Mouse (Mus musculus) forebrain, embryonic 16.5 days (tissue): ENCODE measurements around the gene Tmbim4. TPM values are rescaled to one million over a fixed set of nuclear protein-coding genes. Genes with fewer than 3 reads are reported as not detected.

ENCODE experiments used
- ATAC-seq: fragments of 200-750 bp; cut with Nextera tagmentation; 2 replicates; pipeline ENCODE4 v1.8.0; 2017; ENCODE audit warnings: mild to moderate bottlenecking, moderate library complexity
- H3K27ac ChIP-seq: fragments of 300-500 bp; sonication (generic); 2 replicates; pipeline ENCODE4 v1.5.1; 2014; ENCODE audit warnings: low read length, control low read depth
- H3K27me3 ChIP-seq: fragments of 300-500 bp; sonication (generic); replicated peaks from 2 replicates; pipeline ENCODE4 v1.6.1; 2014; ENCODE audit warnings: low read length; ENCODE audit not compliant: control insufficient read depth, insufficient read depth
- H3K36me3 ChIP-seq: fragments of 300-500 bp; sonication (generic); 2 replicates; pipeline ENCODE4 v1.6.1; 2014; ENCODE audit not compliant: control insufficient read depth, insufficient read depth
- H3K4me1 ChIP-seq: fragments of 300-500 bp; sonication (generic); replicated peaks from 2 replicates; pipeline ENCODE4 v1.6.1; 2014; ENCODE audit warnings: low read length; ENCODE audit not compliant: control insufficient read depth, insufficient read depth
- H3K4me2 ChIP-seq: fragments of 300-500 bp; sonication (generic); 2 replicates; pipeline ENCODE4 v1.6.1; 2014; ENCODE audit warnings: mild to moderate bottlenecking, low read length, control low read depth
- H3K4me3 ChIP-seq: fragments of 300-500 bp; sonication (generic); replicated peaks from 2 replicates; pipeline ENCODE4 v1.5.1; 2014; ENCODE audit warnings: mild to moderate bottlenecking, low read length, control low read depth
- H3K9ac ChIP-seq: fragments of 300-500 bp; sonication (generic); replicated peaks from 2 replicates; pipeline ENCODE4 v1.6.1; 2014; ENCODE audit warnings: low read depth, low read length, control low read depth
- H3K9me3 ChIP-seq: fragments of 300-500 bp; sonication (generic); 2 replicates; pipeline ENCODE4 v1.6.1; 2016; ENCODE audit warnings: low read length; ENCODE audit not compliant: control insufficient read depth
- whole genome bisulfite sequencing: fragments of 180-500 bp; shearing (Covaris S2); extraction: QIAGEN DNeasy Blood & Tissue Kit; methylation state at CpG from one replicate; pipeline ENCODE4 v1.1.7; 2014; 5-methylcytosine and 5-hydroxymethylcytosine counted together
- polyA plus RNA-seq: library from polyadenylated mRNA; unstranded; fragments of >200 nt; fragmentation: Nextera tagmentation; extraction: Ambion mirVana; gene quantifications from 2 replicates; pipeline ENCODE4 v1.2.1, GENCODE M21; 2015

Gene Tmbim4
- polyA plus RNA-seq, 1 experiment from 2014 or later = 80.7 TPM

DNA sequence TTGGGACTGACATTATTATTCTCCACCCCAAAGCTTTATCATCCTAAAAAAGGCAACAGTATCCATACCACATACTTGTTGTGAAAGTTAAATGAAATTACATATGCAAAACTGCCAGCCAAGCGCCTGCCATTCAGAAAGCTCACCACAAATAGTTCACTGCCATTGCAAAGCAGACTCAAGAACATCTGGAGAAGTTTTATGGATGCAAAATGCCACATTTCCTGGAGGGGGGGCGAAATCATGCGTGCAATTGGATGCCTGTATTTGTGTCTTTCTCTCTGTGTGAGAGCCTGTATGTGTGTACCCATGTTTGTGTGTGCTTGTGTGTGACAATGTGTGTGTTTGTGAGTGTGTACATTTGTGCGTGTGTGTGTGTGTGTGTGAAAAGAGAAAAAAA, 50.4 kb downstream of the Tmbim4 start:
- Histone ChIP-seq H3K4me1 (peaks cover 3% of the 10 kb centered on the region; the same call in 1 of the 2 replicates), H3K27ac (no peak overlapping the region), H3K9ac (no peak overlapping the region), H3K36me3 (no peaks in the 10 kb centered on the region), H3K9me3 (no peaks in the 10 kb centered on the region), H3K27me3 (0 out of 2 replicates have a peak, but pooled peaks cover 3% of the 10 kb centered on the region), H3K4me2 (no peak overlapping the region), H3K4me3 (no peak overlapping the region)
- no peak for ATAC-seq
- WGBS = 89% methylated on average over 4 of the region's 4 CpGs

DNA sequence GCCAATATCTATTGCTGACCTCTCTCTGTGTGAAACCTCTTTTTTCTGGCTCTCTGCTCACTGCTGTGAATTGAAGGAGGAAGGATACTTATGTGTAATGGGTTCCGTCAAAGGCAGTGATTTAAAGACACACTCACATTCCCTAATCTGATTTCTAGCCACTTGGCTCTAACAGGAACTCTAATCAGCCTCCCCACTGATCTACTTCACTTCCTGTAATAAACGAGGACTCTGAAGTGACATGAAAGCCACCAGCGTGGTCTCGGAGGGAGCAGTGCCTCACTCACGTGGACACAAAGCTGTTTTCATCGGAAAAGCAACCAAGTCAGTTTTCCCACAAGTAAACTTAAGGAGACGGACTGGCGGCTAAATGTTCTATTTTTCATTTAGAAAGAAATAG, 51.4 kb downstream of the Tmbim4 start:
- Histone ChIP-seq H3K27ac (no peak overlapping the region), H3K9me3 (no peaks in the 10 kb centered on the region), H3K27me3 (0 out of 2 replicates have a peak, but pooled peaks cover 3% of the 10 kb centered on the region), H3K9ac (no peak overlapping the region), H3K4me2 (no peak overlapping the region), H3K4me1 (no peaks in the 10 kb centered on the region), H3K36me3 (no peaks in the 10 kb centered on the region), H3K4me3 (no peak overlapping the region)
- no peak for ATAC-seq
- 38% methylated on average over 8 of the region's 8 CpGs for WGBS

GRCm38 (mm10) chr10:120257231-120257630, 55.8 kb downstream of the Tmbim4 start:
- WGBS = 25% methylated on average over 11 of the region's 11 CpGs
- Histone ChIP-seq H3K27ac (no peak overlapping the region), H3K27me3 (0 out of 2 replicates have a peak, but pooled peaks cover 3% of the 10 kb centered on the region), H3K9ac (no peak overlapping the region), H3K4me1 (no peaks in the 10 kb centered on the region), H3K9me3 (no peaks in the 10 kb centered on the region), H3K4me2 (no peak overlapping the region), H3K4me3 (no peak overlapping the region), H3K36me3 (no peaks in the 10 kb centered on the region)
- ATAC-seq = no peak

DNA sequence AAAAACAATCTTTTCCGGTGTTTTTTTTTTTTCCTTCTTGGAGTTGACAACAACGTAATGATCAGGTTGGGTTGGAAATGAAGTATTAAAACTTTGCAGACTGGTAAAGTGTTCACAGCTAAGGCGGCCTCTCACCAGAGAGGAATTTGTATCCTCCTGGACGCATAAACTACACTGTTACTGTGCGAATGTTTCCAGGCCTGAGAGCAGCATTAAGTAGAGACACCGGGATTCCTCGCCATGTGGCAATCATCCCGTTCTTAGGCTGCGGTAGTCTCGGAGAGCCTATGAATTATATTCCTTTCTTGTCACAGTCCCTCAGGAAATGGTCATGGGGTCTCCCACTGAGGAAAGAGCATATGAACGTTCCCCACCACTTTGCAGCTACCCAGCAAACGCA, 66.4 kb downstream of the Tmbim4 start:
- Histone ChIP-seq H3K9ac (no peak overlapping the region), H3K4me3 (no peak overlapping the region), H3K27me3 (no peaks in the 10 kb centered on the region), H3K9me3 (peaks cover 3% of the 10 kb centered on the region; the same call in 1 of the 2 replicates), H3K4me2 (no peak overlapping the region), H3K27ac (no peak overlapping the region), H3K36me3 (no peaks in the 10 kb centered on the region), H3K4me1 (peaks cover 10% of the 10 kb centered on the region)
- no peak for ATAC-seq
- WGBS = 83% methylated on average over 12 of the region's 12 CpGs

- no peak for ATAC-seq
- H3K4me2 ChIP-seq = no peak overlapping the region
- WGBS = 96% methylated on average over 13 of the region's 13 CpGs
These were observed 68.6 kb downstream of the Tmbim4 start for GRCm38 (mm10) chr10:120269946-120270345.

GRCm38 (mm10) chr10:120270777-120271176, 69.4 kb downstream of the Tmbim4 start:
- Histone ChIP-seq H3K4me2 (no peak overlapping the region), H3K36me3 (no peaks in the 10 kb centered on the region)

More at GRCm38 (mm10) chr10:120269946-120270345, 68.6 kb downstream of the Tmbim4 start:
- H3K27me3 ChIP-seq = no peaks in the 10 kb centered on the region
- H3K27ac ChIP-seq = no peak overlapping the region
- H3K9ac ChIP-seq = no peak overlapping the region
- H3K4me1 ChIP-seq = peaks cover 10% of the 10 kb centered on the region
- H3K4me3 ChIP-seq = no peak overlapping the region
- no peaks in the 10 kb centered on the region for H3K36me3 ChIP-seq
- H3K9me3 ChIP-seq = peaks cover 3% of the 10 kb centered on the region; the same call in 1 of the 2 replicates

DNA sequence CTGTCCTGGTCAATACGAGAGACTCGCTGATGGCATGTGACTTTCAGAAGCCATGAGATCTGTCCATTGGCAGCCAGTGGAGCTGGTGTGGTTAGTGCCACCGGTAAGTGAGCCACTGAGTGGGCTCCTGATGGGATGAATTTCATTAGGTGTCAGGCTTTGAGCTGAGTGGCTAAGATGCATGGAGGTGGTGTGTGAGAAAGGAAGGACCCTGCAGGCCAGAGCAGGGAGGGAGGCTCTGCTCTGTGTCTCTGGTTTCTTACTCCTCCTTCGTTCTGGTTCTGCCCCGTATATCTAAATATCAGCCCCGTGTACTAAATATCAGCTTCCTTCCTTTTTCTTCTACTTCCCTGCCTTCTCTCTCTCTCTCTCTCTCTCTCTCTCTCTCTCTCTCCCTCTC, 69.9 kb downstream of the Tmbim4 start:
- ATAC-seq = 0 out of 2 replicates have a peak, but pooled peaks have one; percentile 18
- Histone ChIP-seq H3K4me2 (peak overlapping the region; percentile 53), H3K27ac (no peak overlapping the region), H3K9me3 (peaks cover 3% of the 10 kb centered on the region; the same call in 1 of the 2 replicates), H3K4me3 (no peak overlapping the region), H3K36me3 (no peaks in the 10 kb centered on the region), H3K27me3 (no peaks in the 10 kb centered on the region), H3K9ac (no peak overlapping the region), H3K4me1 (peaks cover 10% of the 10 kb centered on the region)
- WGBS = 66% methylated on average over 6 of the region's 6 CpGs

More at GRCm38 (mm10) chr10:120270777-120271176, 69.4 kb downstream of the Tmbim4 start:
- Histone ChIP-seq H3K27me3 (no peaks in the 10 kb centered on the region), H3K4me3 (no peak overlapping the region), H3K27ac (no peak overlapping the region), H3K4me1 (peaks cover 10% of the 10 kb centered on the region), H3K9ac (no peak overlapping the region), H3K9me3 (peaks cover 3% of the 10 kb centered on the region; the same call in 1 of the 2 replicates)
- WGBS = 80% methylated on average over 4 of the region's 4 CpGs
- ATAC-seq = no peak

DNA sequence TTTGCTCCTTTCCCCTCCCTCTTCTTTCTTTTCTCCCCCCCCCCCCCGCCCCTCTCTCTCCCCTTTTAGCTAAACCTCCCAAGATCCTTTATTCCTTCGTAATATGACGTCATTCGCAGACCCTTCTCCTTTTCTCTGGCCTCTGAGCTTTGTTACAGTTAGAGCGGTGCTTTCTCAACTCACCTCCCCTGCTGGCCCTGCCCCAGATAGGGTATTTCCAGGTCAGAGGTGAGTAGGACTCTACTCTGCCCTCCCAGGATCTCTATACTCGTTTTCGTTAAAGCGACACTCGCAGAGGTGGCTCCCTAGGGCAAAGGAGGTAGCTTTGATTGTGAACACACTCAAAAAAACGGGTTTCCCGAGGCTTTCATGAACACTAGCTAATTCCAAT, 70.5 kb downstream of the Tmbim4 start:
- H3K4me1 ChIP-seq = peaks cover 10% of the 10 kb centered on the region
- ATAC-seq = peak; percentile 43; the same call in 1 of the 2 replicates
- no peak overlapping the region for H3K27ac ChIP-seq
- peak overlapping the region; percentile 34 for H3K4me3 ChIP-seq
- 8% methylated on average over 10 of the region's 11 CpGs for WGBS
- no peaks in the 10 kb centered on the region for H3K36me3 ChIP-seq
- peak overlapping the region; percentile 10 for H3K9ac ChIP-seq
- no peaks in the 10 kb centered on the region for H3K27me3 ChIP-seq
- peaks cover under 1% of the 10 kb centered on the region; the same call in 1 of the 2 replicates for H3K9me3 ChIP-seq
- H3K4me2 ChIP-seq = peak overlapping the region; percentile 53

DNA sequence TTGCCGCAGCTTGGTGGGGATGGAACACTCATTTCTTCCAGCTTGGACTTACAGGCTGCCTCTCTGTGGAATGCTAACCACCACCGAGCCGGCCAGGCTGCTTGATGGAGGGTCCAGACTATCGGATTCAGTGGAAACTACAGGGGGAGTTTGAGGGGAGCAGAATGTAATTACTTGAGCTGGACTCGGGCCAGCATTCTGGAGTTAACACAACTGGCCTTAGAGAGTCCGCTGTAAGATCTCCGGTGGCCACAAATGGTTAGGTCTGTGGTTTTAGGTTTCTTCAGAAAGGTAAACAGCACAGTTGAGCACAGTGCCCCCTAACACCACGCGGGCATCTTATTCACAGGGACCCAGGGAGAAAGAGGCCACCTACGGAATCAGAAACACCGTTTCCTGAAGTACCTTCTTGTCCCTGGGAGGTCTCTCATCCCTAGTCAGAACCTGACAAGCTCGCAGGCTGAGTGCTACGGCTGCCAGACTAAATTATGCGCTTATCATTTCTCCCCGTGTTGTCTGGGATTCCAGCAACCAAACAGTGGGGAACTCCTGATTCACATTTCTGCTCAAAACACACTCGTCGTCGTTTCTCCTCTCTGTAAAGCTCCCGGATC, 71.0 kb downstream of the Tmbim4 start:
- peaks cover 10% of the 10 kb centered on the region for H3K4me1 ChIP-seq
- peak; percentile 69 for ATAC-seq
- peak overlapping the region; percentile 34 for H3K4me3 ChIP-seq
- WGBS = 6% methylated on average over 19 of the region's 19 CpGs
- no peaks in the 10 kb centered on the region for H3K9me3 ChIP-seq
- peak overlapping the region; percentile 10 for H3K9ac ChIP-seq
- no peaks in the 10 kb centered on the region for H3K27me3 ChIP-seq
- peak overlapping the region; percentile 53 for H3K4me2 ChIP-seq
- H3K27ac ChIP-seq = no peak overlapping the region
- no peaks in the 10 kb centered on the region for H3K36me3 ChIP-seq
